Mouse (Mus musculus): Measurements from ENCODE around the gene Emx1. TPM values are rescaled to one million over a fixed set of nuclear protein-coding genes. Genes with fewer than 3 reads are reported as not detected.

Gene Emx1
- polyA plus RNA-seq, 1 experiment = not detected

GRCm38 (mm10) chr6:85209226-85209967 is 22.2 kb downstream of the Emx1 start:
- no peak for TF ChIP-seq MYOG (IDR thresholded peaks at IDR 0.05; ENCODE audit: control insufficient read depth, extremely low read depth, insufficient read length)
- TF ChIP-seq FOSL1 (IDR thresholded peaks at IDR 0.05; ENCODE audit: insufficient read depth, low read length, poor library complexity, severe bottlenecking) = no peak
- TF ChIP-seq MYOD1 (IDR thresholded peaks at IDR 0.05; ENCODE audit: control insufficient read depth, insufficient read length, low read depth) = no peak
- TF ChIP-seq MAX (IDR thresholded peaks at IDR 0.05) = no peak
- no peak for TF ChIP-seq CTCF (IDR thresholded peaks at IDR 0.05; ENCODE audit: control insufficient read depth, insufficient read depth, insufficient read length)
- no peak for TF ChIP-seq CEBPB (IDR thresholded peaks at IDR 0.05; ENCODE audit: low read depth)
- TF ChIP-seq USF1 (IDR thresholded peaks at IDR 0.05; ENCODE audit: low read depth) = no peak
- no peaks in the 10 kb centered on the region for H3K36me3 ChIP-seq (ENCODE audit: control insufficient read depth, insufficient read depth)
- H3K27me3 ChIP-seq (ENCODE audit: control insufficient read depth, insufficient read depth, insufficient read length) = peaks cover 73% of the 10 kb centered on the region
- H3K79me2 ChIP-seq (ENCODE audit: control insufficient read depth, insufficient read depth) = no peaks in the 10 kb centered on the region
- no peaks in the 10 kb centered on the region for H3K79me3 ChIP-seq (ENCODE audit: low read depth)
- H3K4me3 ChIP-seq (ENCODE audit: insufficient read depth, poor library complexity, severe bottlenecking) = no peak overlapping the region
- H3ac ChIP-seq (ENCODE audit: control insufficient read depth, insufficient read length, low read depth) = no peak overlapping the region

DNA sequence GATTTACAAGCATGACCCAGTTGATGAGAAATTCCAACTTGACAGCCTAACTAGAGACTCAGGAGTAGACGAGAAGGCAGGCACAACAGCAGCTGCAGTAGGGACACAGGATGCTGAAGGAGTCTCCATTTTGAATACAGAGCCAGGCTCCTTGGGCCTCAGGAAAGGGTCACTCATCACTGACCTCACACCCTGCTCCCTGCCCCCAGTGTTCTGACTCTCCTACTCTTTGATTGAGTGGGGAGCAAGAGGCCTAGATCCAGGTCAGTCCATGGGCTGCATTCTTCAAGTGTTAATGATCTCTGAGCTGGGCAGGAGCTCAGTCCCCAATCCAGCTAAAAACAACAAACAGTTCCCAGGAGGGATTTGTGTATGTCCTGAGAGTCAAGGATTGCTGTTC is 23.4 kb downstream of the Emx1 start:
- no peaks in the 10 kb centered on the region for H3K79me2 ChIP-seq (ENCODE audit: control insufficient read depth, insufficient read depth)
- TF ChIP-seq USF1 (IDR thresholded peaks at IDR 0.05; ENCODE audit: low read depth) (no peak), CEBPB (IDR thresholded peaks at IDR 0.05; ENCODE audit: low read depth) (no peak), MYOG (IDR thresholded peaks at IDR 0.05; ENCODE audit: control insufficient read depth, extremely low read depth, insufficient read length) (no peak)

GRCm38 (mm10) chr6:85218251-85218650 is 31.0 kb downstream of the Emx1 start:
- no peaks in the 10 kb centered on the region for H3K79me2 ChIP-seq (ENCODE audit: control insufficient read depth, insufficient read depth)
- no peaks in the 10 kb centered on the region for H3K36me3 ChIP-seq (ENCODE audit: control insufficient read depth, insufficient read depth)
- H3K79me3 ChIP-seq (ENCODE audit: low read depth) = no peaks in the 10 kb centered on the region
- H3ac ChIP-seq (ENCODE audit: control insufficient read depth, insufficient read length, low read depth) = no peak overlapping the region
- peaks cover 34% of the 10 kb centered on the region for H3K27me3 ChIP-seq (ENCODE audit: control insufficient read depth, insufficient read depth, insufficient read length)
- TF ChIP-seq FOSL1 (IDR thresholded peaks at IDR 0.05; ENCODE audit: insufficient read depth, low read length, poor library complexity, severe bottlenecking) (no peak), USF1 (IDR thresholded peaks at IDR 0.05; ENCODE audit: low read depth) (no peak), CTCF (IDR thresholded peaks at IDR 0.05; ENCODE audit: control insufficient read depth, insufficient read depth, insufficient read length) (no peak), MYOG (IDR thresholded peaks at IDR 0.05; ENCODE audit: control insufficient read depth, extremely low read depth, insufficient read length) (no peak), CEBPB (IDR thresholded peaks at IDR 0.05; ENCODE audit: low read depth) (no peak), MYOD1 (IDR thresholded peaks at IDR 0.05; ENCODE audit: control insufficient read depth, insufficient read length, low read depth) (no peak), MAX (IDR thresholded peaks at IDR 0.05) (no peak)
- H3K4me3 ChIP-seq (ENCODE audit: insufficient read depth, poor library complexity, severe bottlenecking) = no peak overlapping the region

More for the DNA sequence above, 23.4 kb downstream of the Emx1 start:
- Histone ChIP-seq H3K36me3 (ENCODE audit: control insufficient read depth, insufficient read depth) (no peaks in the 10 kb centered on the region), H3ac (ENCODE audit: control insufficient read depth, insufficient read length, low read depth) (no peak overlapping the region), H3K4me3 (ENCODE audit: insufficient read depth, poor library complexity, severe bottlenecking) (no peak overlapping the region), H3K27me3 (ENCODE audit: control insufficient read depth, insufficient read depth, insufficient read length) (peaks cover 73% of the 10 kb centered on the region), H3K79me3 (ENCODE audit: low read depth) (no peaks in the 10 kb centered on the region)

- TF ChIP-seq USF1 (IDR thresholded peaks at IDR 0.05; ENCODE audit: low read depth) = no peak
- no peak for TF ChIP-seq MYOG (IDR thresholded peaks at IDR 0.05; ENCODE audit: control insufficient read depth, extremely low read depth, insufficient read length)
- no peak for TF ChIP-seq CTCF (IDR thresholded peaks at IDR 0.05; ENCODE audit: control insufficient read depth, insufficient read depth, insufficient read length)
- TF ChIP-seq FOSL1 (IDR thresholded peaks at IDR 0.05; ENCODE audit: insufficient read depth, low read length, poor library complexity, severe bottlenecking) = no peak
- no peak for TF ChIP-seq MYOD1 (IDR thresholded peaks at IDR 0.05; ENCODE audit: control insufficient read depth, insufficient read length, low read depth)
- TF ChIP-seq CEBPB (IDR thresholded peaks at IDR 0.05; ENCODE audit: low read depth) = no peak
- no peak for TF ChIP-seq MAX (IDR thresholded peaks at IDR 0.05)
- Histone ChIP-seq H3K79me2 (ENCODE audit: control insufficient read depth, insufficient read depth) (no peaks in the 10 kb centered on the region), H3K36me3 (ENCODE audit: control insufficient read depth, insufficient read depth) (no peaks in the 10 kb centered on the region), H3K79me3 (ENCODE audit: low read depth) (no peaks in the 10 kb centered on the region), H3K4me3 (ENCODE audit: insufficient read depth, poor library complexity, severe bottlenecking) (no peak overlapping the region), H3ac (ENCODE audit: control insufficient read depth, insufficient read length, low read depth) (no peak overlapping the region), H3K27me3 (ENCODE audit: control insufficient read depth, insufficient read depth, insufficient read length) (peaks cover 30% of the 10 kb centered on the region)
Observed at GRCm38 (mm10) chr6:85218684-85219445, 31.6 kb downstream of the Emx1 start.

DNA sequence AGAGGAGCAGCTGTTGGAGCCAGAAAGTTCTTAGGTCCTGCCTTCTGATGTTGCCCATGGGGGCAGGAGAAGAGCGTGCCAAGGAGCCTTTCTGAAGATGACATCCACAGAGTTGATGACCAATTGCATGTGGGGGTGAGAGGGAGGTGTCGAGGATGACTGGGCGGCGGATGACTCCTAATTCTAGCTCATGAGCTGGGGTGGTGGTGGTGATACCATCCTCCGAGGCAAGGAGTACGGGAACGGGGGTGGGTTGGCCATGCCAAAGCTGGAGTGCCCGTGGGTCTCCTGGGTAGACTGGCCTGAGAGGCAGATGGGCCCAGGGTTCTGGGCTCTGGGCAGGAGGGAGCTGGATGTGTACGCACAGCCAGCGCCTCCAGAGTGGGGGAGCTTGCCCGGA is 32.5 kb downstream of the Emx1 start:
- no peak for TF ChIP-seq MYOG (IDR thresholded peaks at IDR 0.05; ENCODE audit: control insufficient read depth, extremely low read depth, insufficient read length)
- TF ChIP-seq MAX (IDR thresholded peaks at IDR 0.05) = no peak
- no peak for TF ChIP-seq CEBPB (IDR thresholded peaks at IDR 0.05; ENCODE audit: low read depth)
- no peak for TF ChIP-seq CTCF (IDR thresholded peaks at IDR 0.05; ENCODE audit: control insufficient read depth, insufficient read depth, insufficient read length)
- no peak for TF ChIP-seq MYOD1 (IDR thresholded peaks at IDR 0.05; ENCODE audit: control insufficient read depth, insufficient read length, low read depth)
- Histone ChIP-seq H3K79me2 (ENCODE audit: control insufficient read depth, insufficient read depth) (no peaks in the 10 kb centered on the region), H3K27me3 (ENCODE audit: control insufficient read depth, insufficient read depth, insufficient read length) (peaks cover 22% of the 10 kb centered on the region), H3ac (ENCODE audit: control insufficient read depth, insufficient read length, low read depth) (no peak overlapping the region), H3K4me3 (ENCODE audit: insufficient read depth, poor library complexity, severe bottlenecking) (no peak overlapping the region), H3K36me3 (ENCODE audit: control insufficient read depth, insufficient read depth) (no peaks in the 10 kb centered on the region), H3K79me3 (ENCODE audit: low read depth) (no peaks in the 10 kb centered on the region)

Data from C2C12 (cell line).